Mouse (Mus musculus) frontal cortex, postnatal 25 days (tissue): ENCODE results near the gene Kdm4d.
"Not testable (repeated sequence)": the region's sequence is repeated elsewhere in the genome, so short reads cannot be mapped to it uniquely, and the experiment has no call there.

Experiments used
- DNase-seq, 2 experiments: peaks; one replicate each; pipeline ENCODE4 v3.0.0; 2022; ENCODE audit warnings: low spot score in 2 of 2

The Kdm4d gene

DNA sequence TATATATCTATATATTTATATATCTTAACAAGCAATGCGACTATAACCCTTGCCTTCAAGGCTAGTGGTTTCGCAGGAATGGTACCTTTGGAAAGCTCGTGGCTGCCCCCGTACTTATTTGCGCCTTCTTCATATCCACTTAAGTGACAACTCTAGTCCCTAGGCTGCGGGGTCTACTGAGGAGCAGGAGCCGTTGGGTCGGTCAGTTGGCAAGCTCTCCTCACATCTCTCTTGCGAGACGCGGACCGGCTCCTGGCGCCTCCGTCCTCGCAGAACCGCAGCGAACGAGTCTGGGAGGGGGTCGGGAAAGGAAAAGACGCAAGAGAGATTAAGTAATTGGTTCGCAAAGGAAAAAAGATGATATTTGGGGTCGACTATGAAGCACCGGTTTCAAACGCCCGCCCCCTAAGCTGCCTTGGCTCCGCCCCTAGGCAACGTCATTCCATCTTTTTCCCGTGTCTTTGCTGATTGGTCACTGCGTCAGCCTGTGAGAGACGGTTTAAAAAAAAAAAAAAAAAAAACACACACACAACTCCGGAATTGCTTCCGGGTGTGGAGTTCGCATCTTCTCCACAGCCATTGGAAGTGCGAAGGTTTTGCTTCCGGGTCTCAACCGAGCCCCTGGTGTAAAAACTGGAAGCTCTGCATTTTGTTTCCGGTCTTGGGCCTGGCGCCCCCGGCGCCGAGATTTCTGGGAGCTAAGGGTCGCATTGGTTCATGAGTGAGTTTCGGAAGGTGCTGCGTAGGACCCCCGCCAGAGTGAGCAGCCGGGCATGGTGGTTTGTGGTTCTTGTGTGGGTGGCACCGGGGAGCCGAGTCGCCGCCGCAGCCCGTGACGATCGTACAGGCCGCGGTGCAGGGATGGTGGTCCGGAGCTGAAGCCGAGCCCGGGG lies at the start of gene Kdm4d, which contains the start of gene Cwc15:
Gene Kdm4d, minus strand, starts transcription at position 460 of the 893 bp plus-strand sequence.
Gene Cwc15, plus strand, starts transcription at position 595 of the 893 bp plus-strand sequence.
- DNase-seq: peak; percentile 88 to 89

DNA sequence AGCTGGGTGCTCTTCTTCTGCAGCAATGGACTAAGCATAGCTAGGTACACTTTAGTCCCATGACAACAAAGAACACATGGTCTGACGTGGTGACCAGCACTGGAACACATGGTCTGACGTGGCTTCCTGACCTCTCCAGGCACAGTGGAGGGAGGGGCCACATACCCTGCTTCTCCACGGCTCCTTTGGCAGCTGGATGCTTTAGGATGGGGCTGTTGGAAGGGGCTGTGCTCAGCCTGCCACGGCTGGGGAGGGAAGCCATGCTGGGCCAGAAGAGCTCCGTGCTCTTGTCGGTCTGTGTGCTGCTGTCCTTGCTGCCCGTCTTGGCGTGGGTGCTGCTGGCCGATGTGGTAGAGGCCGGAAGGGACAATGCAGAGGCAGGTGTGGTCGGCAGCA lies 48.1 kb upstream of the Kdm4d start:
- DNase-seq: no peak

- DNase-seq: no peak
Measured at GRCm38 (mm10) chr9:14547584-14548365, 47.5 kb upstream of the Kdm4d start.

GRCm38 (mm10) chr9:14544034-14544757 lies 43.9 kb upstream of the Kdm4d start:
- DNase-seq: no peak

DNA sequence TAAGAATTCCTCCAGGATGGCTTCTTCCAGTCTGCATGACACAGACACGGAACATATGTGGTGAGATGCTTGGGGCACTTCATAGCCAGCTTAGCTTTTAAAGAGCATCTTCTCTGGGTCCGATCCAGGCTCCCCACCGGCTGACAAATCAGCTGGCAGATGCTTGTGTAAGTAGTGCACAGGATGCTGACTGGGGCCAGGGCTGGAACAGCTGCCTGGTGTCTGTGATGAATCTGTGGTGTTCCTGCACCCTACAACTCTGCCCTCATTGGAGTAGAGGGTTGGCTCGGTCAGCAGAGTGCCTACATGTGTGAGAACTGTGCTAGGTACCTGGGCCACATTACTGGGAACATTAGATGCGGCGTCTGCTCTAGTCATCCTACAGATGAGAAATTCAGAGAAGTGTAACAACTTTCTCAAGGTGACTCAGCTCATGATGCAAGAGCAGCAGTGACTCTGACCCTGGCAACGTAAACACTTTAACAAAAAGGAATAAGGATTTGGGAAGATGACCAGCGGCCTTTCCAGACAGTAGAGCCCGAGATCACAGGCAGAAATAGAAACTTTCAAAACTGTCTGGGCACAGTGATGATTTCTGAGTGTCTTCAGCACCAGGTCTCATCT lies 34.7 kb upstream of the Kdm4d start:
- DNase-seq: no peak

DNA sequence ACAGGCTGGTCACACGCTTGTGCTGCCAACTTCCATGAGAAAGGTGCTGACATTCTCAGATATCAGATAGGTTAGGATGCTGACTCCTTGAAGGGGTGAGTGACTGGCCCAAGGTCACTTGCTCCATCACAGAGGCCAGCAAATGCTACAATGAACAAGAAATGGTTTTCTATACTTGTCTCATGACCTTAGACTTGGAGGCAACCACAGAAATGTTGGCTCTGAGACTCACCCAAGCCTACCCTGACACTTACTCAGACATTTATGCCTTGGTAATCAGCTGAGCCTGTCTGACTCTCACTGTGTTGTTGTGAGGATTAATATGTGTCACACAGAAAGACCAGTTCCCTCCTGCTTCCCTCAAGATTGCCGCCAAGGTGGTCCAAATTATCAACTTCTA lies 33.4 kb upstream of the Kdm4d start:
- no peak for DNase-seq

- no peak for DNase-seq
Measured at GRCm38 (mm10) chr9:14532283-14532682, 32.0 kb upstream of the Kdm4d start.

- no peak for DNase-seq
Measured at GRCm38 (mm10) chr9:14530004-14530403, 29.7 kb upstream of the Kdm4d start.

DNA sequence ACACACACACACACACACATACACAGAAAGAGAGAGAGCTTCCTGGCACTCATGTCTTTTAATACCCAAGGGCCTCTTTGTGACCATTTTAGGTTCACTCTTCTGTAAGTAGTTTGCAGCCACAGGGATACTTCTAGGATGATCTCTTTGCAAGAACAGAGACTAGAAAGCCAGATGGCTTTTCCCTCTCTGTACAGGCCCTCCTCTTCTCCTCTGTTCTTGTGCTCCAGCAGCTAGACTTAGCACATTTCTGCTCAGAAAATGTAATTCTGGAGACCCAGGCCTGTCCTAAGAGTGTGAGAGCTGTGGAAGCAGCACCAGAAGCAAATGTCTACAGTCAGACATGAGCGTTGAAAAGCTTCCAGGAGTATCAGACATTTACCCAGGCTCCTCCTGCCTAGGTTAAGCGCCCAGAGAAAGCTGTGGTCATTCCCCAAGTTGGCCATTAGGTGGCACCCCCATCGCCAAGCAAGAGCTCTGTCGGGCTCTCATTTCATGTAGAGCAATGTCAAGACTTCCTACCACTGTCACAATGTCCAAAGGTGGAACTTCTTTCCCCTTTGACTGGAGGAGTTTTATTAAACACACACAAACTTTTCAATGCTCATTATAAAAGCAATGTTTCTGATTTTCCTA lies 23.2 kb upstream of the Kdm4d start:
- DNase-seq: peak; percentile 57 to 77

GRCm38 (mm10) chr9:14521695-14522094 lies 21.4 kb upstream of the Kdm4d start:
- DNase-seq: no peak

DNA sequence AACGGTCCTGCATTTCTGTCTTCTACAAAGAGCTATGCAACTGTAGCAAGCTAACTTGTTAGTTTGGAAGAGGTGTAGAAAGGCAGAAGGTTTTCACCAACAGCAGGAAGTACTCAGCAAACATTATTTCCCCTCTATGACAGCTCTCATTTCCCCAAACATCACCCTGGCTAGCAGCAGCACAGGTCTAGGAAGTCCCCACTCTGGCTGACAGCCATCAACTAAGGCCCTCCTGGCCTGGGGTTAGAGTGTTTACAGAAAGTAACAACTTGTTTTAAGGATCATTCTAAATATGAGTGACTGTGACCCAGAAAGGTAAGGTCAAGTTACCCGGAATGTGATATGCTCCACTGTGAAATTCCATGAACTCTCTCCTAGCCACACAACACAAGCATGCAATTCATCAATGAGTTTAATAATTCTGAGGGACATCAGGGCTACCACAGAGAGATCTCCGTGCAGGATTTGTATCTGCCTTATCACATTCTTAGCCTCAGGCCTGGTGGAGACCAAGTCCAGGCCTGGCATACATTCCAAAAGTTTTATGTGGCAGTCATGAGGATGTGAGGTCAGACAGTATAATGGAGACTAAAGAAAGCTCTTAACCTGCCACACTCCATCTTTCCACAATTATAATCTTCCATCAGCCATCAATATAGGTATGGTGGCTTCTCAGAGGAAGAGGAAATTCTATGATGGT lies 20.8 kb upstream of the Kdm4d start:
- no peak for DNase-seq

GRCm38 (mm10) chr9:14518105-14518504 lies 17.8 kb upstream of the Kdm4d start:
- DNase-seq: no peak

GRCm38 (mm10) chr9:14517296-14517695 lies 17.0 kb upstream of the Kdm4d start:
- no peak for DNase-seq

DNA sequence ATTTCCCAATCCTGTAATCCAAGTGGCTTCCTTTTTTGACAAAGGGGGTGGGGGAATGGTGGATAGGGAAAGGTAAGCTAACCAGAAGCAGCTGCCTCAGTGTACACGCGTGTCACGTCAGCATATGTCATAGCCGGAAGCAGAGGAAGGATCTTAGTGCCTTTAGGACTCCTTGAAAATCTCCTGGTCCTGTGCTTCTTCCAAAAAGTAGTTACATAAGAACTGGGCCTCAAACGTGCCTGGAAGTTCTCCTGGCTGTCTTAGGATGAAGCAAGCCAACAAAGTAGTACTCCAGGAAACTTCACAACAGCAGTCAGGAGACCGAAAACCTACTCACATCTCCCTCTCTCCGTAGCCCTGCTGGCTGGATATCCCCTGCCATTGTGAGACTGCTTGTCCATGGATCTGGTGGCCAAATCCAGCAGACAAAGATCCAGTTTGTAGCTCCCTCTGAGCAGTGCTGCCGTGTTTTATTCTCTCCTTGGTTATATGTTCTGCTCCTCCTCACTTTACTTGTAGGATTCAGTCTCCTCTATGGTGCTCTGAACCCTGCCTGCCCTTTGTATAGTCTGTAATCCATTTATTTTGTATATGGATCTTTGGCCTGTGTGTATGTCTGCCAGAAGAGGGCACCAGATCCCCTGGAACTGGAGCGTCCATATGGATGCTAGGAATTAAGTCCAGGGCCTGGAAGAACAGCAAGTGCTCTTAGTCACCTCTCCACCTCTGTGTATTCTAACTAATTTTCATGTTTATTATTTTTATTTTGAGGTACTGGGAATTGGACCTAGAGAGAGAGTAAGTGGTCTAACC lies 12.6 kb upstream of the Kdm4d start:
- peak; percentile 8 to 33 for DNase-seq

GRCm38 (mm10) chr9:14500916-14501424 lies 688 bp upstream of the Kdm4d start:
- DNase-seq: no peak

DNA sequence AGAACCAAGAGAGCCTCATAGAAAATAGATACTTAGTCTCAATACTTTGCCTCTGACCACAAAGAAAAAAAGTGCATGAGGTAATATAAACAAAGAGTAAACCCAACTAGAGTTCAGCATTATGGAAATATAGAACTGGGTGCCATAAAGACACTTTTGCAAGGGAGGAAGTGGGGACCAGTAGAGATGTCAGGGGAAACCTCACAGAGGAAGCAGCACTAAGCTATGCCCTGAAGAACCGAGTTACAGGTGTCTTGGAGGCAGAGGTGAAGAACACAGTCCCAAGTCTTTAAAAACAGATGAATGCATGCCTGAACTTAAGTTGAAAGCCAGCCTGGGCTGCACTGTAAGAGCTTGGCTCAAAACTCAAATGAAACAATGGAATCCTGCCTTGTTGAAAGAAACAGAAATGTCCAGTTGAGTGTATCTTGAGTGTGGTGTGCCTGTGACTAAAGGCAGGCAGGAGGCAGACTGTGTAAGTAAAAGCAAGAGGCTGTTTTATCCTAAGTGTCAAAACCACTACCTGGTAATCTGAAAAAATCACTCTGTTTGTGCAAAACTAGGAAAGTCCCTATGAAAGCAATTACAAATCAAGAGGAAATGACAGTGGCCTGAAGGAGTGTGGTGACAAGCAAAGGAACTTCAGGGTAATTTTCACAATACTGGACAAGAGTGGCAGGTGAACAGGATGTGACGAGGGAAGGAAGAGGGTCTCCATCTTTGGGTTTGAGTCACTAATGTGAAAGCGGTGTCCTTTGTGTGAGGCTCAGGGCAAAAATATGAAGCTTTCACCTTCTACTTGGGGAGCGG lies 1.2 kb downstream of the Kdm4d start:
- DNase-seq: no peak

- DNase-seq: not testable (repeated sequence)
Measured at GRCm38 (mm10) chr9:14463668-14464067, 36.6 kb downstream of the Kdm4d start.

GRCm38 (mm10) chr9:14462536-14462935 lies 37.7 kb downstream of the Kdm4d start:
- DNase-seq: not testable (repeated sequence)
